Mouse (Mus musculus): ENCODE data around the gene Mtus2.

GRCm38 (mm10) chr5:148153403-148153713, 196.2 kb downstream of the Mtus2 start:
- TF ChIP-seq EP300 (IDR thresholded peaks at IDR 0.05) (no peak), CTCF (IDR thresholded peaks at IDR 0.05) (no peak)
